Mouse (Mus musculus) intestine, postnatal 0 days (tissue): ENCODE measurements around the gene Rftn1. TPM values are rescaled to one million over a fixed set of nuclear protein-coding genes. Genes with fewer than 3 reads are reported as not detected.

Source experiments
- ATAC-seq: fragments of 200-750 bp; cut with Nextera tagmentation; 2 replicates; pipeline ENCODE4 v1.8.0; 2017; ENCODE audit warnings: mild to moderate bottlenecking, moderate TSS enrichment, moderate library complexity
- H3K27ac ChIP-seq: fragments of 300-500 bp; sonication (generic); 2 replicates; pipeline ENCODE4 v1.5.1; 2014; ENCODE audit warnings: mild to moderate bottlenecking, low read depth, low read length, moderate library complexity
- H3K27me3 ChIP-seq: fragments of 300-500 bp; sonication (generic); replicated peaks from 2 replicates; pipeline ENCODE4 v1.6.1; 2014; ENCODE audit warnings: low read length, mixed read lengths; ENCODE audit not compliant: control insufficient read depth, insufficient read depth
- H3K36me3 ChIP-seq: fragments of 300-500 bp; sonication (generic); 2 replicates; pipeline ENCODE4 v1.6.1; 2014; ENCODE audit warnings: mild to moderate bottlenecking, moderate library complexity; ENCODE audit not compliant: control insufficient read depth, insufficient read depth
- H3K4me1 ChIP-seq: fragments of 300-500 bp; sonication (generic); replicated peaks from 2 replicates; pipeline ENCODE4 v1.6.1; 2014; ENCODE audit warnings: antibody characterized with exemption, low read length, mixed read lengths; ENCODE audit not compliant: control insufficient read depth, insufficient read depth
- H3K4me2 ChIP-seq: fragments of 300-500 bp; sonication (generic); replicated peaks from 2 replicates; pipeline ENCODE4 v1.6.1; 2014; ENCODE audit warnings: low read depth, mild to moderate bottlenecking, moderate library complexity
- H3K4me3 ChIP-seq: fragments of 300-500 bp; sonication (generic); 2 replicates; pipeline ENCODE4 v1.5.1; 2014; ENCODE audit warnings: low read depth, low read length
- H3K9ac ChIP-seq: fragments of 300-500 bp; sonication (generic); 2 replicates; pipeline ENCODE4 v1.6.1; 2014; ENCODE audit warnings: mild to moderate bottlenecking, low read depth, low read length
- H3K9me3 ChIP-seq: fragments of 300-500 bp; sonication (generic); 2 replicates; pipeline ENCODE4 v1.6.1; 2016; ENCODE audit warnings: mixed run types; ENCODE audit not compliant: control insufficient read depth
- CTCF ChIP-seq: sonication (generic); IDR thresholded peaks from 2 replicates; pipeline ENCODE4 v1.5.1; 2016; ENCODE audit warnings: low read depth, mild to moderate bottlenecking, control low read depth, antibody characterized with exemption, moderate library complexity
- WGBS: fragments of 180-500 bp; shearing (Covaris S2); extraction: QIAGEN DNeasy Blood & Tissue Kit; methylation state at CpG from one replicate; pipeline ENCODE4 v1.1.7; 2014; 5-methylcytosine and 5-hydroxymethylcytosine counted together
- polyA plus RNA-seq: library from polyadenylated mRNA; unstranded; fragments of >200 nt; fragmentation: Nextera tagmentation; extraction: Ambion mirVana; gene quantifications from 2 replicates; pipeline ENCODE4 v1.2.1, GENCODE M21; 2015

Gene Rftn1
- polyA plus RNA-seq, 1 experiment from 2014 or later: 7.1 TPM

- ATAC-seq: no peak
- H3K9ac ChIP-seq: no peak overlapping the region
- no peaks in the 10 kb centered on the region for H3K27me3 ChIP-seq
- no peak overlapping the region for H3K27ac ChIP-seq
- H3K4me1 ChIP-seq: no peaks in the 10 kb centered on the region
- no peak for TF ChIP-seq CTCF
- no peak overlapping the region for H3K4me2 ChIP-seq
- no peaks in the 10 kb centered on the region for H3K36me3 ChIP-seq
- H3K4me3 ChIP-seq: no peak overlapping the region
- no peaks in the 10 kb centered on the region for H3K9me3 ChIP-seq
- WGBS: 74% methylated on average over 6 of the region's 6 CpGs
Observed at GRCm38 (mm10) chr17:49987095-49987494, 203.4 kb downstream of the Rftn1 start.

- Histone ChIP-seq H3K36me3 (no peaks in the 10 kb centered on the region), H3K9ac (no peak overlapping the region), H3K9me3 (no peaks in the 10 kb centered on the region), H3K27ac (no peak overlapping the region), H3K4me3 (no peak overlapping the region), H3K4me2 (no peak overlapping the region), H3K27me3 (no peaks in the 10 kb centered on the region), H3K4me1 (no peaks in the 10 kb centered on the region)
- ATAC-seq: no peak
- WGBS: 79% methylated on average over 5 of the region's 5 CpGs
- no peak for TF ChIP-seq CTCF
Observed at GRCm38 (mm10) chr17:49983478-49983877, 207.0 kb downstream of the Rftn1 start.

- 78% methylated on average over 6 of the region's 6 CpGs for WGBS
- ATAC-seq: no peak
- no peak overlapping the region for H3K9ac ChIP-seq
- H3K4me3 ChIP-seq: no peak overlapping the region
- no peak for TF ChIP-seq CTCF
- H3K27ac ChIP-seq: no peak overlapping the region
- no peaks in the 10 kb centered on the region for H3K36me3 ChIP-seq
- H3K4me2 ChIP-seq: no peak overlapping the region
- H3K4me1 ChIP-seq: no peaks in the 10 kb centered on the region
- no peaks in the 10 kb centered on the region for H3K9me3 ChIP-seq
- H3K27me3 ChIP-seq: no peaks in the 10 kb centered on the region
Observed at GRCm38 (mm10) chr17:49982611-49983390, 207.7 kb downstream of the Rftn1 start.

- H3K4me3 ChIP-seq: no peak overlapping the region
- no peak for TF ChIP-seq CTCF
- H3K36me3 ChIP-seq: no peaks in the 10 kb centered on the region
- no peaks in the 10 kb centered on the region for H3K27me3 ChIP-seq
- ATAC-seq: no peak
- WGBS: 88% methylated on average over 4 of the region's 4 CpGs
- no peak overlapping the region for H3K4me2 ChIP-seq
- no peaks in the 10 kb centered on the region for H3K9me3 ChIP-seq
- H3K4me1 ChIP-seq: no peaks in the 10 kb centered on the region
- no peak overlapping the region for H3K9ac ChIP-seq
- H3K27ac ChIP-seq: no peak overlapping the region
Observed at GRCm38 (mm10) chr17:49981591-49981990, 208.9 kb downstream of the Rftn1 start.

- 92% methylated on average over 4 of the region's 4 CpGs for WGBS
- no peak for ATAC-seq
Observed at GRCm38 (mm10) chr17:49979761-49980285, 210.7 kb downstream of the Rftn1 start.

GRCm38 (mm10) chr17:49977424-49977790 is 213.1 kb downstream of the Rftn1 start:
- no peak overlapping the region for H3K27ac ChIP-seq
- H3K36me3 ChIP-seq: no peaks in the 10 kb centered on the region
- ATAC-seq: no peak
- 73% methylated on average over 3 of the region's 3 CpGs for WGBS
- H3K4me2 ChIP-seq: no peak overlapping the region
- H3K27me3 ChIP-seq: no peaks in the 10 kb centered on the region
- H3K9ac ChIP-seq: no peak overlapping the region
- no peaks in the 10 kb centered on the region for H3K4me1 ChIP-seq
- H3K9me3 ChIP-seq: no peaks in the 10 kb centered on the region
- no peak for TF ChIP-seq CTCF
- no peak overlapping the region for H3K4me3 ChIP-seq

More at GRCm38 (mm10) chr17:49979761-49980285, 210.7 kb downstream of the Rftn1 start:
- Histone ChIP-seq H3K27ac (no peak overlapping the region), H3K4me1 (no peaks in the 10 kb centered on the region), H3K9me3 (no peaks in the 10 kb centered on the region), H3K27me3 (no peaks in the 10 kb centered on the region), H3K9ac (no peak overlapping the region), H3K4me2 (no peak overlapping the region), H3K4me3 (no peak overlapping the region), H3K36me3 (no peaks in the 10 kb centered on the region)
- no peak for TF ChIP-seq CTCF
